Mouse (Mus musculus): ENCODE data around the gene Erp27.

Erp27 gene

DNA sequence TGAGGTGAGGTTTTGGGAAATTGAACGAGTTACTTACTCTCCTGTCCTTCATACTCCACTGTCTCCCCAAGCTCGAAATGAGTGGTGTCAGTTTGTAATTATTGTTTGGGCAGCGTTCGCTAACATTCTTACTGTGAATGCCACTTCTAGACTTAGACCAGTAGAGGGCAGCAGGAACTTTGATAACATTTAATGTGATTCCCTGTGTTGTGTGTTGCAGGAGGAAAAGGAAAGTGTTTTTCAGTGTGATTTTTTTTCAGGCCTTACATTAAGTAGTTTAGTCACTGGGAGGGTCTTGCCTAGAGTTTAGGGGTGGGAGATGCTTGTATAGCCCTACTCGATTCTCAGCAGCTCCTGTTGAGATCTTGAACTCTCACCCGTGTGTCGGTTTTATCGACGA lies 61.0 kb downstream of the Erp27 start:
- DNase-seq (ENCODE audit: low read depth): no peak

GRCm38 (mm10) chr6:136858420-136858819 lies 63.6 kb downstream of the Erp27 start:
- DNase-seq (ENCODE audit: low read depth): no peak

DNA sequence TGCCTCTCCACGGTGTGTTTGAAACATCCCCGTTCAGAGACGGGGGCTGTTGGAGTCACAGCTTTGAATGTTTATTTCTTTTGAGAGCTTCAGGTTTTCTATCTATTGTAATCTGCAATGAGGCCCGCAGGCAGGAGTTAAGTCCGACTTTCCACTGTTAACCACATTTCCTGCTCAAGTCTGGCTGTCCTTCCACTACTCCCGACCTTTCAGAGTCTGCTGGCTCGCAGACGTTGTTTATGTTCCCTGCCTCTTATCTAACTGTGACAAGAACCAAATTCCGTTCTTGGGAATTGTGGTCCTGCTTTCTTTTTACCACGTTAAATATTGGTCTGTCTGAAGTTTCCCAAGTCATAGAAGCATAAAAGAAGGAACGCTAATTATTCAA lies 64.1 kb downstream of the Erp27 start:
- DNase-seq (ENCODE audit: low read depth): no peak
